Mouse (Mus musculus) gastrocnemius, adult 2 months (tissue): ENCODE results near the gene Arfip1. TPM values are rescaled to one million over a fixed set of nuclear protein-coding genes. Genes with fewer than 3 reads are reported as not detected.

Experiments
- DNase-seq: peaks from one replicate; pipeline ENCODE4 v3.0.0; 2022
- H3K27ac ChIP-seq: fragments of 200-600 bp; 2 replicates; pipeline ENCODE4 v1.8.1; 2022; ENCODE audit warnings: mild to moderate bottlenecking
- H3K4me3 ChIP-seq: fragments of 200-600 bp; 2 replicates; pipeline ENCODE4 v1.8.1; 2022; ENCODE audit warnings: mild to moderate bottlenecking, moderate library complexity
- CTCF ChIP-seq: fragments of 200-600 bp; IDR thresholded peaks from 2 replicates; pipeline ENCODE4 v1.8.1; 2022; ENCODE audit warnings: antibody characterized with exemption, mild to moderate bottlenecking, moderate library complexity
- intact Hi-C: fragments of 180-260 bp; cut with DNase I; formaldehyde crosslinking; loops from one replicate; pipeline ENCODE4 v1.15.1; 2025
- total RNA-seq, 2 experiments: library from RNA; stranded (reverse); gene quantifications; 2 replicates each; pipeline ENCODE4 v1.2.3; 2021

Gene Arfip1
- total RNA-seq, 2 experiments from 2014 or later: 9.2 to 11.2 TPM

DNA sequence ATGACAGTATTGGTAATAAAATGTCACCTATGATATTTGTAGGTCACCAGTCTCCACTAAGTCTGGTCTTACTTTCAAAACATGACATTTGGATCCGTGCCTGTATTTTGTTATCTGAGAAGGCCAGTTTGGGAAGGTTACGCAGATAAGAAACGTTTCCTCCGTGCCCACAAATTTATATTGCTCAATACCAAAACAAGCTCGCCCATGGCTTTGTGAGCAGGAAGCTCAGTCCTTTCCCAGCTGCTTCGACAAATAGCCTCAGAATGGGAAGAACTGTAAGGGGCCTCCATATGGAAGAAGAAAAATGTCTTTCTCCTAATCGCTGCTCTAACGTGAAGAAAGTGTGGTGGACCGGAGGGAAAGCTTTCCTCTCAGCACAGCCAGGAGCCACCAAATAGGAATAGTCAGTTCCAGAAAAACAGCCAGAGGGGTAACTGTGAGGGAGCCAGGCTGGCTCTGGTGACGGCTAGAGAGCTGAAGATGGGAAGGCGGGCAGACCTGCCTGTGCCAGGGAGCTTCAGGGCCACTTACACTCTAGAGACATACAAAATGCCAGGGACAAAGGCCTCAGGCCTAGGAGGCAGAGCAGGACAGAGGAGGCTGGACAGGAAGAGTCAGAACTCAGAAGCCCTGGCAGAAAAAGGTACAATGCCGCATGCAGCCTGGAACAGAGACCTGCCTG is 126.5 kb downstream of the Arfip1 start:
- DNase-seq: no peak
- TF ChIP-seq CTCF: no peak
- Histone ChIP-seq H3K27ac (peak overlapping the region; percentile 40; the same call in 1 of the 2 replicates), H3K4me3 (no peak overlapping the region)
- intact Hi-C loops: no loop called here

- no peak overlapping the region for H3K27ac ChIP-seq
- intact Hi-C loops: no loop called here
- no peak for DNase-seq
- H3K4me3 ChIP-seq: no peak overlapping the region
- no peak for TF ChIP-seq CTCF
Measured at GRCm38 (mm10) chr3:84450651-84451050, 131.8 kb downstream of the Arfip1 start.

- intact Hi-C loops: no loop called here
- Histone ChIP-seq H3K27ac (no peak overlapping the region), H3K4me3 (no peak overlapping the region)
- no peak for DNase-seq
- TF ChIP-seq CTCF: no peak
Measured at GRCm38 (mm10) chr3:84449015-84449414, 133.4 kb downstream of the Arfip1 start.

DNA sequence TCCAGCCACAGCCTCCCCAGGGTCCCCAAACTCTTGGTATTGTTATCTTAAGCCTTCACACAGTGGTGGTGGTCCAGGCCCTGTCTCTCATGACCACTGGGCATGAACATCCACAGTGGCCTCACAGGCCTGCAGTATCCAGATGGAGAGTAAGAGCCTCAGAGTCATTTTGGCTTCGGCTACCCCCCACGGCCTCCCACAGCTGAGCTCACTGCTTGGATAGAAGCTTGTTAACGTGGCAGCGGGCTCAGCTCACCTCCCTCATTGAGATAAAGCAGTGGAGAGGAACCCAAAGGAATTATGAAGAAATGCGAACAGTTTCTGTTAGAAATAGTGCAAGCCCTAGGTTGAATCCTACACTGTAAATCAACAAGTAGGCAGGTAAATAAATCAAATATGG is 134.6 kb downstream of the Arfip1 start:
- intact Hi-C loops: no loop called here
- Histone ChIP-seq H3K27ac (no peak overlapping the region), H3K4me3 (no peak overlapping the region)
- TF ChIP-seq CTCF: no peak
- DNase-seq: no peak

Other genes starting within 250 kb of the Arfip1 start
- gene Fhdc1, start 102.2 kb downstream of the Arfip1 start, total RNA-seq: under 1 TPM; 0.14 to 0.15 TPM
- 10 to 100 TPM in 1 of 2 experiments, 1 to 10 TPM in 1; 6.0 to 18.3 TPM for gene Tigd4, start 10.9 kb upstream of the Arfip1 start, total RNA-seq
- under 1 TPM; 0.73 to 0.74 TPM for gene Tmem154, start 83.6 kb upstream of the Arfip1 start, total RNA-seq
- 10 to 100 TPM; 12.1 to 27.7 TPM for gene Fbxw7, start 232.6 kb upstream of the Arfip1 start, total RNA-seq